Mouse (Mus musculus) B cell, adult (primary cell): Measurements from ENCODE around the gene Atp5j. TPM values are rescaled to one million over a fixed set of nuclear protein-coding genes. Genes with fewer than 3 reads are reported as not detected.

Experiments used
- total RNA-seq: library from RNA; stranded (reverse); gene quantifications from 4 replicates; pipeline ENCODE4 v1.2.4, GENCODE M21; 2023; ENCODE audit not compliant: inconsistent age

Atp5j gene
- total RNA-seq = 112 to 129 TPM (median 126 TPM) in 4 replicates

GRCm38 (mm10) chr16:84835441-84835822 lies at the start of gene Atp5j:
TSS of gene Atp5j (minus strand) at chr16:84835625.

DNA sequence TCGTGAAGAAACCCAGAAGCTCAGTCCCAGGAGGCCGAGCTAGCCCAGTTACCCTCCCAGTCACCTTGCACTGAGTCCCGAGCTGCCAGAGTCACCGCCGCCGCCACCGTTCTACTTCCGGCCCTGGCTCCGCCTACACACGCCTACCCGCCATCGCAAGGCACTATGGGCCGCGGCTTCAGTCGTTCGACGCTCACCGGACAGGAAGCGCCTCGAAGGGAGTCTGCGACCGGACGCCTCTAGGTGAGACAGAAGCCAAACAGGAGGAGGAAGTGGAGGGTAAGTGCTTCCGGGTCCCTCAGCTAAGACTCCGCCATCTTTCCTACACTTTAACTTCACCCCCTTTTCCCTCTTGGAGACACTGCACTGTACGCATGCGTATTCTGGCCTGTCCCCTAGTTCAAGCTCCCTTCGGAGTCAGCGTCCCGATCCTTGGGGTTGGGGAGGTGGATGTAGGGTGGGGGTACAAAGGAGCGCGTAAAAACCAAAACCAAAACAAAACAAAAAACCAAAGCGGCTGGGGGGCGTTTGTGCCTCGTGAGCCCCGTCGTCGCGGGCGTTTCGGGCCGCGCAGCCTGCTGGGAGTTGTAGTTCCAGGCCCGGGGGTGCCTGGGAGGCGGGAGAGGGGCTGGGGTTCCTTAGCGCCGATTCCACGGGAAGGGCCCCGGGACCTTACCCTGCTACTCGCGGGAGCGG lies 532 bp downstream of the Atp5j start, which contains the start of gene Gabpa:
Gene Gabpa, plus strand, starts transcription at position 181 of the 696 bp plus-strand sequence.

Other genes with a start within 250 kb of the Atp5j start
- gene Mrpl39, start 99.9 kb downstream of the Atp5j start, total RNA-seq = 18.9 to 24.9 TPM (median 21.0 TPM) in 4 replicates
- gene Jam2, start 61.5 kb downstream of the Atp5j start, total RNA-seq = not detected in 4 replicates
- gene Gabpa, start 700 bp downstream of the Atp5j start, total RNA-seq = 44.8 to 54.2 TPM (median 46.5 TPM) in 4 replicates